Mouse (Mus musculus) MN1 (cell line): ENCODE measurements at regions not wholly inside any gene's neighbourhood (a gene's known extent, or its start where the extent isn't known, plus 50 kb on each side); places are given as distances from the start of the nearest gene placed in this dataset.

Source experiments
- DNase-seq: peaks from one replicate; pipeline ENCODE4 v3.0.0-alpha.2; 2016; ENCODE audit warnings: low spot score

DNA sequence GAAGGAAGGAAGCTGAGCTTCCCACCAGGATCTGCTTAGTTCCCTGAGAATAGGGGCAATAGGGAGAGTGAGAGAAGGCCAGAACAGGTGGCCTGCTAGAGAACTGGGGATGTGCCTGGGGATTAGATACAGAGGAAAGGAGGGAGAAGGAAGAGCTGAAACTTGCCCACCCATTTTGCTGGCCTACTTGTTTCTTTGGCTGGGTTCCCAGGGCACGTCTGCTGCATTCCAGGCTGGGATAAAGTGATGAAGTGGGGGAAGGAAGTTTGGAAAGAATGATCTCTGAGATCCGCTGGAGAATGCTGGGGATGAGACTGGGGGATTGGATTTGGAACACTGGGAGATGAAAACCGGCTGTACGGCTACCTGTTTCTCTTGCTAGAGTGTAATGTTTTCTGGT lies 272.8 kb upstream of the Cited2 start:
- no peak for DNase-seq

DNA sequence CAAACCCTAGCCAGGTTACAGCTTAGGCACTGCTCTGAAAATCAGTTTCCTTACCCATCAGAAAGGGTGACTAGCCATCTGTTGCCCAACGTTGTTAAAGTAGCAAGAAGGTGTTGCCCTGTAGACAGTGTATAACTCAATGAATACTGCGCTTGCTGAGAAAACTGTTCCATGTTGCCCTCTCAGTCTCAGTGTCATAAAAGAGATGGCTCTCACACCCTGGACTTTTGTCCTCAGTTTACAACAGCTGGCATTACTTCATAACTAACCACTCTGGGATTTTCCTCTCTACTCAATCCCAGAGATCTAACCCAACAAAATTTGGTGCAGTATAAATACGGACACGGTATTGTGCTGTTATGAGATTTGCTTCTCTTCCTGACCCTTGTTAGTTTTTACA lies 252.1 kb upstream of the Cited2 start:
- no peak for DNase-seq

DNA sequence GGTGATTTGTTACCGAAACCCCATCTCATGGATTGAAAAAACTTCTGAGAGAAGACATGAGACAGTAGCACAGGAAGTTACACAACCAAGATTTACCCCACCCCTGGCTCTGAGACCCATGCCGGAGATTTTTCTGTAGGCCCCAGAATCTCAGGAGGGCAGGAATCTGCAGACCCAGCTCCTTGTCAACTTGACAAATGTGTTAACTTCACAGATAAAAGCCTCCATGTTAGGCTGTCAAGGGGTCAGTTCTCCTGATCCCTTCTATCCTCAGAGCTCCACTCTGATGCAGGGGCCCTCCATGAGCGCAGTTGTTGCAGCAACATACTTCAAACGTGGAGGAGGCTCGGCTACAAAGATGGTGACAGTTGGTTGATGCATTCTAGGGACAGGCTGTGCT lies 250.5 kb upstream of the Cited2 start:
- no peak for DNase-seq

DNA sequence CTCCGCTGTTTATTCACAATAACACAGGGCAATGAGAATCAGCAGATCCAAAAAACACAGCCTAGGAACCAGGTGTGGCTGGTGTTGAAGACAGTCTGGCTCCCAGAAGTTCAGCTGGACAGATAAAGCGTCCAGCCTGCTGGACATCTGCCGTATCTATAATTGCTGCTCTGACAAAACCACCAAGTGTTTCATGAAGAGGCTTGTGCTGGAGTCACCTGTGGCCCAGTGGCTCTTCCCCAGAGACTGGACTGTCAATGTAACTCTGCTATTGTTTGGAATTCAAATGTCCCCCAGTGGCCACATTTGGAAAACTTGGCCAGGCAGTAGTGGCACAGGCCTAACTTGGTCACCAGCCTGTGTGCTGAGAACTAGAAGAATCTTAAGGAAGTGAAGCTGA lies 247.0 kb upstream of the Cited2 start:
- DNase-seq = peak; percentile 72

DNA sequence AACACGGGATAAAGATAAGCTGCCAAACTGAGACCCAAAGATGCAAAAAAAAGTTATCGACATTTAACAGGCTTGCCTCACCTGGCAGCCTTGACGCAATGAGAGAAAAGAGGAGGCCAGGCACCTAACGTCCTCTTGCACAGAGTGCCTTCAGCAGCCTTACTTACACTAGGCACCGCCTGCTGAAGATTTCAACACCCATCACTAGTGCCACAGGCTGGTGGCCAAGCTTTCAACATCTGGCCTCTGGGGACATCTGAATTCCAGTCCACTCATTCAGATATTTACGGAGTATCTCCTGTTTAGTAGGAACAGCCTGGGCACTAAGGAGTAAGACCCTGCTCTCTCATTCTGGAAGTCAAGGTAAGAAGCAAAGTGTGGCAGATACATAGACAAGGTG lies 246.3 kb upstream of the Cited2 start:
- DNase-seq = no peak

DNA sequence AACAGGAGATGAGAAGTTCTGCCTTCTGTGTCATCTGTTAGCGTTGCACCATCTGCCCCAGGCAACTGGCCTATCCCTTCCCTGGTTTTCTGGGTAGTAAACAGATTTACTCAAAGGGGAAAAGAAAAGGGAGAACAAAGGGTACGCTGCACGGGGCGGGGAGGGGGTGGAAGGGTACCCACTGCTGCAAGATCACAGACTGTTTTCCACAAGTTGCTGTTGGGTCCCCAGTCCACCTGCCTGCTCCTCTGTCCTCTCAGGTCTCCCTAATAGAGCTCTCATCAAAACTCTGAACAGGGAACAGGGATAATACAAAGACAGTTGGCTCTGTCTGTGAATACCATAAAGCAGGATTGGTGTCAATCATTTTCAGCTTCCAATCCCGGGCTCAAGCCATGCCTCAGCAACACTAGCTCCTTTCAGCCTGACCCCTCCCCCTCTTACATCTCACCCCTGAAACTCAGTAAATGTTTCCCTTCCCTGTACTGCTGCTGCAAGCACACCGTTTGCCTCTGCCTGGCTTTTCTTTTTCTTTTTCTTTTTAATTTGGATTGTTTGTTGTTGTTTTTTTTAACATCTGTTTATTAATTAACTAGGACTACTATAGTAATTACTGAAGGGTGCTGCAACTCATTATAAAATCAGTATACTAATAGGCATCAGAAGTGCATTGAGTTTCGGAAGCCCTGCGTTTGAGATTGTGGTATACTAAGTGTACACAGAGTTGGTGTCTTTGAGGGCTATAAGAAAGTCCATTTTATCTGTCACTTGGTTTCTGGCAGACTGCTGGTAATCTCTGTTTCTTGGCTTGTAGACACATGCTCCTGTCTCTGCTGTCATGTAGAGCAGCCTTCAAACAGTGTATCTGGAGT lies 244.0 kb upstream of the Cited2 start:
- DNase-seq = no peak

DNA sequence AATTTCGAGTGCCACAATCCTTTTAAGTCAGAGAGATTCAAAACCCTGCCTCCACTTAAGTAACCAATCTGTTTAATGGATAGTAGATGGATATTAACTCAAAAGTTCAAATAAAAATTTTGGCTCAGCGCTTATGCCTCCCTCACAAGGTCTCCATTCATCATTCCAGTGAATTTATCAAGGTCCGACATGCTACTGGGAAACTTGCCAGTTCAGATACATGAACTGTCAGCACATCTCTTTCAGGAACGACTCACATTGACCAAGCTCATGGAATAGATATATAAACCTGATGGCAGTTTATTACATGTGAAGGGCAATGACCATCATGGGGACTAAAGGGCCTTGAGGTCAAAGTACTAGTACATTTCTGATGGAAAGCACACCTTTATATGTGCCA lies 240.3 kb upstream of the Cited2 start:
- DNase-seq = no peak

DNA sequence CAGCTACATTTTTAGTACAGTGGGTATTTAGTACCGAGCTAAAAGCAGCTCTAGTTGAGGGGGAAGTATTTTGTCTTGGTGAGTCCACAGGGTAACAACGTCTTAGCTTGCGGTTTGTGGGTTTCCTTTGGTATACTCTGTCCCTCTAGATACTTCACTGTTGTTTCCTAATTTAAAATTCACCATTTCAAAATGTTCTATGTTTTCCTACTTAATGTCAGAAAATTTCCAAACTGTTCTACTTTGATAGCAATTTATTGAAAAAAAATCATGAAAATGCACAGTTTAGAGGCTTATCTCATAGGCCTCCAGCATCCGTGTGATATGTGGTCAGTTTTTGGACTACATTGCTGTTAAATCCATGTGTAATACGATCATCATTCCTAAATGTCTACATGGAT lies 238.0 kb upstream of the Cited2 start:
- DNase-seq = no peak

DNA sequence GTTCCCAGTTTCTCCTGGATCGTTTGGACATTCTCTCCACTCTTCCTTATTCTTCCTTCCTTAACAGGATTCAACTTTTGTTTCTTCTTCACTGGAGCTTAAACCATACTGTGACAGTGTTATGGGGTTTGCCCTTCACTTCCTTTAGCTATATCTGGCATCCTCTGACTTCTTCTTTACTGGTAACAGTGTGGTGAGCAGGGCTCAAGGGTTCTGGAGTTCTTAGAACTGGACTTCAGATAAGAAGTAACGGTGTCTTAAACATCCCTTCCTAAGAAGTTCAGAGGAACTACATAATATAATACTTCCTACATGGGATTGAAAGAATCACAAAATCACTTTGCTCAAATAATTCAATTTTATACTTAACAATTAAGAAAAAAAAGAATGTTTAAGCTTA lies 237.5 kb upstream of the Cited2 start:
- DNase-seq = no peak

DNA sequence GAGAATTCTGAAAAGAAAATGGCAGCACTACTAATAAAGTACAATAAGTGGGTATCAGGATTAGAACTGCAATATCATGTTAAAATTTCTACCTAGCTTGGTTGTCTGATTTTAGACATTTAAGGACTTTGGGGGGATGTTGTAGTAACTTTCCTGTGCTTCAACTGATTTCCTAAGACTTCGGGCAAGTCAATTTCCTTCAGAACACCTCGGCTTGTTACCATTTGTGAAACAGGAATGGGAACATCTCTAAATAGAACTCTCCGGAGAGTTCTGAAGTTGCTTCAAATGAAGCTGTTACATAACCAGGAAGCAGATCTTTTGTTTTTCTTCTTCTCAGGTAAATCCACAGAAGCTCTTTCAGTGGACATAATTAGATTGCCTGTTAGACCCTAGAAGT lies 237.0 kb upstream of the Cited2 start:
- DNase-seq = no peak

DNA sequence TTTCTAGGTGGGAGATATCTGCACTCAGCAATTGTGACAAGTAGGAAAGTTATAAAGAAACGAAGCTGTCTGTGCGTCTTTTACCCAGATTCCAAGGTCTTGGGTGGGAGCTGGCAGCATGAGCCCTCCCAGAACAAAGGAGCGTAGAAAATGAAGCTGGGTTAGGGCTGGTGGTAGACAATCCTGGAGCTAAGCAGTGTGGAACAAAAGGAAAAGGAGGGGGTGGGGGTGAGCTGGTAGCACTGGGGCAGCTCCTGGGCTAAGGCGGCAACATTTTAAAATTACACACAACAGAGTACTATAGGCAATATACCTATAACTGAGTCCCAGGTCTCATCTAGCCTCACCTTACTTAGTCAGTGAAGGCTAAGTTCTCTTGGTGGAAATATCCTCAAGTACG lies 235.6 kb upstream of the Cited2 start:
- DNase-seq = no peak

DNA sequence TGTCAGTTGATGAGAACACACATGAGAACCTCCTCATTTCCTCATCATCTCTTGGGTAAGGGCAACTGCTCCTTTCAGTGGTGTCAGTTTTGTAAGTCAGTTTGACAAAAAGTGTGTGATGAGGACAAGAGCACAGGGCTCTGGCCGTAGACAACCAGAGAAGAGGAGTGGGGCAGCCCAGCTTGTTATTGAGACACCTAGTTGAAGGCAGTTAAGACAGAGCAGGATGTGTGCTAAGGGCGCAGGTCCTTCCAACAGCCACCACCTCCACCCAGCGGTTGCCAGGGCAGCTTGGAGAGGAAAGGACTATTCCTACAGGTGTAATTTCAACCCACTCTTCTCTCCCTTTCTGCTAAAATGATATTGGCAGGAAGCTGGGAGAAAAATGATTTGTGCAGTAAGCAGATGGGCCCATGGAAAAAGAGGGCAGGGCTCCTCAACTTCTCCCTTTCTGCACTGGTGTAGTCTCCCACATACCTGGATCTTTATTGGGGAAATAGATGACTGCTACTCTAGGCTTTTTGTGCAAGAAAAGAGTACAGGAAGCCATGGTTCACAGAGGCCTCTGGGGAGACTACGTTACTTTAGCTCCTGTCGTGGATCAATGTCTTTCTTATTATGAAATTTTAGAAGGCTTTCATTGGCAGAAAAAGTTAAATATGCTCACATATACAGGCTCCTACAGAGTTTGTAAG lies 231.3 kb upstream of the Cited2 start:
- no peak for DNase-seq

DNA sequence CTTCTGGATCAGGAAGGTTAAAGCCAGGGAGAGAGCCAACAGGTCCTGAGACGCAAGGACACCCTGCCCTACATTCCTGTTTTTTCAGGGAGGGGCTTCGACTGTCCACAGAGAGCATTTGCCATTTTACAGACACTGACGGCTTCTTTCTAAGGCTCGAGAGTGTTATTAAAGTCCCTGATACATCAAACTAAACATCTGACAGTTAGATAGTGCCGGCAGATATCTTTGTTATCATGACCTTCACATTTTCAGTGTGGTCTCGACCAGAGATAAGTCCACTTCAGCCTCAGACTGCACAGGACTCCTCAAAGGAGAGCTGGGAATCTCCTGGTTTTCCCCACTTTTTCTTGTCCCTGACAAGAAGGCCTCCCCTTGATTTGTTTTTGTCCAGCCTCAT lies 229.9 kb upstream of the Cited2 start:
- DNase-seq = no peak

DNA sequence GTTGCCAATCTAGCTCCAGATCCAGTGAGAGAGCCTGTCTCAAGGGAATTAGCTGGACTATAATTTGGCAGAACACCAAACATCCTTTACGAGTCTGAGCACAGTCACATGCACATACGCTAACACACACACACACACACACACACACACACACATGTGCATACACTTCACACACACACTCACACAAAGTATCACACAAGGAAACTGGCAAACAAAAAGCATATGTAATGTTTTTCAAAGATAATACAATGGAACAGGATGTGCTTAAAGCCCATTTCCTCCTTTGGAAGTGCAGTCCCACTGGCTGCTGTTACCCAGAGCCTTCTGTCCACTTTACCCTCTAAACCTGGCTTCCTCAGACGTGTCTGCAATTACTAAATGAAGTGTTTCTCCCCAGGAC lies 226.2 kb upstream of the Cited2 start:
- DNase-seq = peak; percentile 65

DNA sequence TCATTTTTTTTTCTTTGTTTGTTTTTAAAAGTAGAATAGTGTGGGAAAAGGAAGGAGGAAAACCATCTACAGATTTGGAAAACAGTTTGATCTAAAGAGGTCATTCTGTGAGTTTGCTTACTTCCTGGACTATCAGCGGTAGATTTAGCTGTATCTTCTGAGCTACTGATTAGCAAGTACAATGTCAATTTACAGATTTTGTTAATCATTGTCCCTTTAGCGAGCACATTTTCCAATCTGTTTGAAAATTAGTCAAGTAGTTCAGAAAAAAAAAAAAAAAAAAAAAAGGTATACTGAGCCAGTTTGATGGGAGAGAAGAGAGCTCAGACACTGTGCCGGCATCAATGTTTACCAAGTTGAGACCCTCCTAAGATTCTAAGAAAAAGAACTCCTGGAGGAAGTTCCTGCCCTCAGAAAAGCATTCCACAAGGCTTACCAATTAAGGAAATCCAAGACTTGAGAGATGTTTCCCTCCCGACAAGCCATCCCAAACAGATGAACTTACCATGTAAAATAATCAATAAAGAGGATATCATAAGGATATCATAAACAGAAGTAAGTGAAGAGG lies 212.3 kb upstream of the Cited2 start:
- DNase-seq = no peak

DNA sequence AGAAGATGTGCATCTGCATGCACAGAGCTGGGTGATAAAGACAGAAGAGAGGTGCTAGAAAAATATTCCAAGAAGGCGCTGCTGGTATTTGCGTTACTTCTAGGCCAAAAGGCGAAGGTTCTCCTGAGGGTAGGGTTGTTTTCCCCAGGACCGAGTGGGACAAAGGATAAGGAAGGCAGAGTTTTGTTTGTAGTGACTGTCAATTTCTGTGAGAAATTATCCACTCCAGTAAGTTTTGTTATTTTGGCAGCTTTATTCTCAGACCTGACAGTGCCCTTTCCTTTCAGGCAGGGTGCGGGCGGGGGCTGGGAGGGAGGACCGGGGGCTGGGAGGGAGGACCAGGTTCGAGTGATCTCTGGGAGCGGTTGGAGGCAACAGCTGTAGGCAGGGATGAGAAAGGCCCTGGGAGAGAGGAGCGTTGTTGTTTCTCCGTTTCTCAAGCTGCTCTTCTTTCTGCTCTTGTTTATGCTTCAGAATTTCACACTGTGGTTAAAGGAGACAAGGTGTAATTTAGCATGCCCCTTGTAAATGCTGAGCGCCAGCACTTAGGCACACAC lies 211.2 kb upstream of the Cited2 start:
- no peak for DNase-seq

DNA sequence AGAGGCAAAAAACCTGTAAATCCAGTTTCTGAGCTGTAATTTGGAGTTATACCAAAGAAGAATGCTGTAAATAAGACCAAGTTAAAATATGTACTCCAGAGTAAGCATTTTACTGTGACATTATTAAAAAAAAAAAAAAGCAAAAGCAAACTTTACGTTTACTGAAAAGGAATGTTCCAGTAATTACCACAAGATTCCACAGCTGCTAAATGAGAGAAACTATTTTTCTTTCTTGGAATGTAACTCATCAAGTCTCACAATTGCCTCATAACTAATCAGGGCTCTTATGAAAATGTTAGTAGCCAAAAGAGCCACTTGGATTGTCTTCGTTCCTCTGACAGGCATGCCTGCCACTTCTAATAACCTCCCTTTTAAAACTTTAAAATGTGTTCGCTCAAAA lies 210.5 kb upstream of the Cited2 start:
- no peak for DNase-seq

DNA sequence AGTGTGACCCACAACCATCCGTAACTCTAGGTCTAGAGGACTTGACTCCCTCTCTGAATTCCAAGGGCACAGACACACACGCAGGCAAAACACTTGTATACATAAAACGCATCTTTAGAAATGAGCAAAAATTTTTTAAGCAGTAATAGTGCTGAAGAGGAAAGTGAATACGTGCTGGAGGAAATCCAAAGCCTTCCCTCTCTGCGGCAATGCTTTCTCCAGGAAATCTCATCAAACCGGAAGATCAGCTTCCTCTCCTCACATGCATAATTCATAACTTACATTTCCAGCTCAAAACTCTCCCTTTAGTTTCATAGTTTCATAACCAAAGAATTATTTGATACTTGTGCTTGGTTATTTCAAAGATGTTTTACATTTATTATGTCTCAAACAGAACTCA lies 209.3 kb upstream of the Cited2 start:
- no peak for DNase-seq

DNA sequence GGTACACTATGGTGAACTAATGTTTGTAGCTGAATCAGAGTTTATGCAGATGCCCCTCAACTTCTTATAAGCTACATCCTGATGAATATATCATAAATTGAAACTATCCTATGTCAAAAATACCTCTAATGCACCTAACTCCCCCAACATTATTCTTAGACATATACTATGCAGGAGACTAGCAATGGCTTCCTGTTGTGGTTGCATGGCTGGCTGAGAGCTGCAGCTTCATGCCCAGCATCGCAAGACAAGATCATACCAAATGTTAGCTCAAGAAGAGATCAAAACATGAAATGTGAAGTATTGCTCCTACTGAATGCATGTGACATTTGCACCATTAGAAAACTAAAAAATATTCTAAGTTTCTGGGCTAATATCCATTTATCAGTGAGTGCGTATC lies 206.9 kb upstream of the Cited2 start:
- DNase-seq = no peak

DNA sequence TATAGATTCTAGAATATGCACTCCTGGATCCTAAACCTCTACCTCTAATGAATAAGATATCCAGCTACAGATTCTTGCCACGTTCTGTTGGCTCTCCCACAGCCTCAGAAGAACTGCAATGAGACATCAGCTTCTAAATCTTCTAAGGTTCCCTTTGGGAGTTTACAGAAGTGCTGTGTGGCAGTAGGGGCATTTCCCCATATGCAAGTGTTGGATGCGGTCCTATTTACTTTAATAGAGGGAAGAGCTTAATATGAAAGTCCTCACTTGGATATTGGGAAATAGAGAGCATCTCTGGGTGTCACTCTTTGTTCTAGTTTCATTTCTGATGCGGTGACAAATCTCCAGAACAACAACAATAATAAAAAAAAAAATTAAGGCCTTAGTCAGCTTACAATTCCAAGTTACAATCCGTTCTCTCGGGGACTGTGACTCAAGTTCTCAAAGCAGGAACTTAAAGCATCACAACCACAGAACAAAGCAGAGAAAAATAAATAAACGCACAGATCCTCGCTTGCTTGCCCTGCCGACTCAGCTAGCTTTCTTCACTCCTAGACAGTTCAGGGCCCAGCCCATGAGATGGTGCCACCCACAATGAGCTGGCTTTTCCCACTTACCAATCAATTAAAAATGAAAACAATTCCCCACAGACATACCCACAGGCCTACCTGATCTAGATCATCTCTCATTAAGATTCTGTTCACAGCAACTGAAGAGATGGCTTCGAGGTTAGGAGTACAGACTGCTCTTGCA lies 204.4 kb upstream of the Cited2 start:
- no peak for DNase-seq

DNA sequence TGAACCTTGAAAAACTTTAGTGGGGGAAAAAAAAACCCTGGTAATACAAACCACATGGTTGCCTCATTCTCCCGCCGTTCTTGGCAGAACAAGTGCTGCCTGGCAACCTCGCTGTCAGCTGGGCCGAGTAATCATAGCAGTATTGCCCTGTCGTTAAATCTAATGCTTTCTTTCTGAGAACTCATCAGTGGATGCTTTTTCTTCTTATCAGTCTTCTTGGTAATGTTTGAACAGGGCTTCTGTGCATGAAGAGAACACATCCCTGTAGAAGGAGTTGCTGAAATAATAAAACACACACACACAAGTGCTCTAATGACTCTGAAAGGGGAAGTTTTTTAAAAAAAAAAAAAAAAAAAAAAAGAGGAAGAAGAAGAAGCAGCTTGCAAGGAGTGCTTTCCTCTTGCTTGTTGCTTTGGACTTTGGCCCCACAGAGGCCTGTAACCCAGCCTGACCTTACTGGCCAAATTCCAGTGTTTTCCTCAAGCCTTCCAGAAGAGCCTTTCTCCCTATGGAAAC lies 200.9 kb upstream of the Cited2 start:
- no peak for DNase-seq
